Mouse (Mus musculus) layer of hippocampus, adult 2 months (tissue): Measurements from ENCODE around the gene Lrrc51. TPM values are rescaled to one million over a fixed set of nuclear protein-coding genes. Genes with fewer than 3 reads are reported as not detected.

Experiments used
- DNase-seq, 2 experiments: peaks; one replicate each; pipeline ENCODE4 v3.0.0; 2022; ENCODE audit warnings: low spot score in 2 of 2
- H3K27ac ChIP-seq: fragments of 200-600 bp; 2 replicates; pipeline ENCODE4 v1.8.1; 2022
- H3K4me3 ChIP-seq: fragments of 200-600 bp; 2 replicates; pipeline ENCODE4 v1.8.1; 2022; ENCODE audit warnings: mild to moderate bottlenecking
- CTCF ChIP-seq: fragments of 200-600 bp; conservative IDR thresholded peaks from 2 replicates; pipeline ENCODE4 v1.8.1; 2022; ENCODE audit warnings: antibody characterized with exemption, mild to moderate bottlenecking, moderate library complexity
- microRNA-seq, 2 experiments: library from miRNA; unstranded; fragments of <30 nt; microRNA quantifications; one replicate each; pipeline ENCODE4 v1.2.0; 2021
- total RNA-seq, 2 experiments: library from RNA; stranded (reverse); gene quantifications; 2 replicates each; pipeline ENCODE4 v1.2.3; 2021

Gene Lrrc51
- total RNA-seq, 2 experiments from 2014 or later = 5.4 to 5.9 TPM

DNA sequence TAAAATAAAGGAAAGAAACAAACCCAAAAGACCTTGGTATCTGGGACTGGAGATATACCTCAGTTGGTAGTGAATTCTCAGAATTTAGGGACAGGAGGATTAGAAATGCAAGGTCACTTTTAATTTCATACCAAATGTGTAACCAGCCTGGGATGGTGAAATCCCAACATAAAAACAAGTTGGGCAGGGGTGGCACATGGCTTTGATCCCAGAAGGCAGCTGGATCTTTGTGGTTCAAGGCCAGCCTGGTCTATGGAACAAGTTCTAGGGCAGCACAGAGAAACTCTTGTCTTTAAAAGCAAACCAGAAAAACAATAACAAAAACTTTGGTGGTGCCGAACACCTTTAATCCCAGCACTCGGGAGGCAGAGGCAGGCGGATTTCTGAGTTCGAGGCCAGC lies 66.2 kb downstream of the Lrrc51 start:
- Histone ChIP-seq H3K4me3 (no peak overlapping the region), H3K27ac (no peak overlapping the region)
- TF ChIP-seq CTCF = no peak
- DNase-seq = no peak

DNA sequence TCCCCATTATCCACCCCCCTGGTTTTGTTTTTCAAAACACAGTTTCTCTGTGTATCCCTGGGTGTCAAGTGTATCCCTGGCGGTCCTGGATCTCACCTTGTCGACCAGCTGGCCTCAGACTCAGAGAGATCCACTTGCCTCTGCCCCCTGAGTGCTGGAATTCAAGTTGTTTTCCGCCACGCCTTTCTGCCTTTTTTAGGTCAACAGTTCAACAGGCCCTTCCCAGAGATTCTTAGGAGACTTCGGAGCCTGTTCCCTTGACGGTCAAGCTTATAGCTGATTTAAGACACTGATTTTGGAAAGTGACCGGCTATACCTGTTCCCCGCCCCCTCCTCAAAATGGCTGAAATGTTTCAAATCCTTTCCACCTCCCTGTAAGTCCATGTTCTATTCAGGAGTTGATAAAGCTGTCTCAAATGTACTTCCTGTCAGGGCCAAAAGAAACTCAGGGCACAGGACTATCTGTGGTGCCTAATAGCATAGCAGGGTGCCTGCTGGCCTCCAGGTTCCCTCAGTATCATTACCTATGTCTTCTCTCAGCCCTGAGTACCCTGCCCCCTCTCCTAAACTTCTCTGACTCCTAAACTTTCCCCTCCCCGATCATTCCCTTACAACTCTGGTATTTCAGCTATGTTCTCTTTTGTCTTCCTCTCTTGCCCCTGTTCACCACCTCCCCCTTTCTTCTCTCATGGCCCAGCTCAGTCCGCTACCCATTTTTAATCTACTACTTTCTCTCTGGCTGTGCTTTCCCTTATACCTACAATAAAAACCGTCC lies 67.0 kb downstream of the Lrrc51 start:
- Histone ChIP-seq H3K27ac (no peak overlapping the region), H3K4me3 (no peak overlapping the region)
- DNase-seq = no peak
- no peak for TF ChIP-seq CTCF

- no peak for TF ChIP-seq CTCF
- Histone ChIP-seq H3K4me3 (no peak within 1 kb of the TSS), H3K27ac (no peak within 1 kb of the TSS)
- DNase-seq = no peak
These were observed 70.3 kb downstream of the Lrrc51 start, which contains the start of gene Anapc15 for GRCm38 (mm10) chr7:101863415-101863814. Gene Anapc15 (plus strand): TSS chr7:101863715.

Small RNA genes within 50 kb of the gene (microRNA-seq; reads per million reads assigned to microRNA genes)
- 0 reads per million in 2 experiments for gene Gm22655

Other genes starting within 250 kb of the Lrrc51 start
- not detected for gene Phox2a, start 115.6 kb downstream of the Lrrc51 start, total RNA-seq
- gene Inppl1, start 95.7 kb downstream of the Lrrc51 start, total RNA-seq = 10 to 100 TPM; 26.7 to 28.4 TPM
- gene Folr2, start 76.7 kb downstream of the Lrrc51 start, total RNA-seq = under 1 TPM in 1 of 2 experiments, not detected in 1; 0.36 TPM
- gene Anapc15, start 70.2 kb downstream of the Lrrc51 start, total RNA-seq = 10 to 100 TPM; 24.5 to 29.3 TPM
- 1 to 10 TPM in 1 of 2 experiments, not detected in 1; 1.2 TPM for gene Folr1, start 63.1 kb downstream of the Lrrc51 start, total RNA-seq
- gene Lamtor1, start 28.0 kb downstream of the Lrrc51 start, total RNA-seq = 10 to 100 TPM; 90.2 to 95.6 TPM
- gene Tomt, start 27.5 kb downstream of the Lrrc51 start, total RNA-seq = under 1 TPM in 1 of 2 experiments, not detected in 1; 0.20 TPM
- 100 to 1,000 TPM; 114 to 118 TPM for gene Numa1, start 216 bp upstream of the Lrrc51 start, total RNA-seq
- gene Il18bp, start 84.8 kb upstream of the Lrrc51 start, total RNA-seq = 10 to 100 TPM in 1 of 2 experiments, 1 to 10 TPM in 1; 7.5 to 11.6 TPM
- 10 to 100 TPM; 44.3 to 47.4 TPM for gene Rnf121, start 131.6 kb upstream of the Lrrc51 start, total RNA-seq
- gene Xndc1, start 131.6 kb upstream of the Lrrc51 start, total RNA-seq = 10 to 100 TPM; 29.2 to 33.7 TPM
- gene Xntrpc, start 131.8 kb upstream of the Lrrc51 start, total RNA-seq = 1 to 10 TPM; 2.3 to 2.9 TPM
- gene Trpc2, start 149.2 kb upstream of the Lrrc51 start, total RNA-seq = 1 to 10 TPM; 1.1 to 2.4 TPM
- not detected for gene Art1, start 167.8 kb upstream of the Lrrc51 start, total RNA-seq
- gene Art5, start 175.6 kb upstream of the Lrrc51 start, total RNA-seq = not detected
- under 1 TPM; 0.15 to 0.54 TPM for gene Chrna10, start 182.9 kb upstream of the Lrrc51 start, total RNA-seq